Mouse (Mus musculus) E14TG2a.4 (cell line): ENCODE data around the gene Ap2a2.

Experiments
- CTCF ChIP-seq: conservative IDR thresholded peaks from 2 replicates; pipeline ENCODE4 v1.5.1; 2014; ENCODE audit warnings: low read length
- NANOG ChIP-seq: IDR thresholded peaks from 2 replicates; pipeline ENCODE4 v1.6.1; 2014; ENCODE audit warnings: borderline replicate concordance, low read length, mixed read lengths

GRCm38 (mm10) chr7:141642375-141642774 is 80.4 kb downstream of the Ap2a2 start:
- TF ChIP-seq CTCF (no peak), NANOG (no peak)
